Mouse (Mus musculus) adrenal gland, postnatal 14 days (tissue): ENCODE results near the gene Zfp784. TPM values are rescaled to one million over a fixed set of nuclear protein-coding genes. Genes with fewer than 3 reads are reported as not detected.
"Not testable (repeated sequence)": the region's sequence is repeated elsewhere in the genome, so short reads cannot be mapped to it uniquely, and the experiment has no call there.

ENCODE experiments used
- DNase-seq: peaks from one replicate; pipeline ENCODE4 v3.0.0; 2021; ENCODE audit warnings: mixed read lengths
- long read RNA-seq, 2 experiments: library from polyadenylated mRNA; stranded (forward); transcript quantifications; one replicate each; pipeline ENCODE4 v2.0.0; 2021
- total RNA-seq: library from RNA; stranded (reverse); gene quantifications from 2 replicates; pipeline ENCODE4 v1.2.3, GENCODE M21; 2021

Zfp784 gene
- 4.7 and 5.5 TPM in 2 replicates for total RNA-seq
- long read RNA-seq, experiment 1, transcript Zfp784-201 (2 exons, 2,153 nt) = major isoform, 13 of 19 reads
- long read RNA-seq, experiment 1, partial matches to known transcripts = 0 of 19 reads
- long read RNA-seq, experiment 1, other reads (novel, unspliced or antisense) = 6 of 19 reads
- long read RNA-seq, experiment 2, transcript Zfp784-201 (2 exons, 2,153 nt) = major isoform, 9 of 11 reads
- long read RNA-seq, experiment 2, partial matches to known transcripts = 0 of 11 reads
- long read RNA-seq, experiment 2, other reads (novel, unspliced or antisense) = 2 of 11 reads

DNA sequence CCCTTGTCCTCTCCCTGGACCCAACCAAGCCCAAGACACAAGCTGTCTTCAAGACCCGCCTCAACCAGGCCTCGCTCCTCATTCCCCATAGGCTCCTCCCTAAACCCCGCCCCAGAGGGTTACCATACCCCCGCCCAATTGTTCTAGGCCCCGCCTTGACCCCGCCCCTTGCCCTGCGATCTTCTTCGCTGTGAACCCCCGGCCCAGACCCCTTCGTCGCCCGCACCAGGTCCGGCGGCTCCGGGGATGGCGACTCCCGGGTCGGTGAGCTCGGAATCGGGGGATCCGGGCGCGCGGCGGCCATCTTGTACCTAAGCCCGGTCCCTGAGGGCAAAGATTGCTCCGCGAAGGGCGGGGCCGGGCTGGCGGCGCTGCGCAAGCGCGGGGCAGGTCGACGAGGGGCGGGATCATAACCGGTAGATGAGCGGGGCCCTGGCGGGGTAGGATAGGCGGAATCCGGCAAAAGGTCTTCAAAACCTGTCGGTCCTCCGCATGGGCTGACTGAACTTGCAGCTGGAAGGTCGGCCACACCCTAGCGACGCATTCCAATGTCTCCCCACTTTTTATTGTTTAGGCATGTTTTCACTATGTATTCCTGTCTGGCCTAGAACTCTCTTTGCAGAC is at the start of gene Zfp784:
Zfp784 (minus strand) TSS at position 338 of the 624 bp plus-strand sequence.
- DNase-seq = peak; percentile 97

GRCm38 (mm10) chr7:5087886-5088285 is 49.6 kb upstream of the Zfp784 start:
- DNase-seq = no peak

DNA sequence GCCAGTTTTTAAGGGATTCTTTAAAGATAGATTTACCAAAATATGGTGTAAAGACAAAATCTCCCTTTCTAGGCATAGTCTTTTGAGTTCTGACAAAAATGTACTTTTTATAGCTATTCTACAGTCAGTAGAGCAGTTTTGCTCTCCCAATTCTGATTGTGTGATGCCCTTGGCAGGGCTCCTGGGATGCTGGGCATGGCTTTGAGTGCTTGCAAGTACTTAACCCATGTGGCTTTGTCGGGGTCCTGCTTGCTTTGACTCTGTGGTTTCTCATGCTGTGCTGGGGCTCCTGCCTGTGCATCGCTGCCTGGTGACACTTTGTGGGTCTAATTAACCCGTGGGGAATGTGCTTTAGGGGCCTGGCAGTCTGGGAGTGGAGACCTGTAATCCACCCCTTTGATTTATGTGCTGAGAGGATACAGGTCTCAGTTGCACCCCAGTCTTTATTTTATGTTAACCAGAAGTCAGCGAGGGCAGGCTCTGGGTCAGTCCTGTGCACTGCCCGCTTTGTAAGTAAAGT is 48.7 kb upstream of the Zfp784 start:
- DNase-seq = no peak

GRCm38 (mm10) chr7:5085512-5085911 is 47.3 kb upstream of the Zfp784 start:
- no peak for DNase-seq

DNA sequence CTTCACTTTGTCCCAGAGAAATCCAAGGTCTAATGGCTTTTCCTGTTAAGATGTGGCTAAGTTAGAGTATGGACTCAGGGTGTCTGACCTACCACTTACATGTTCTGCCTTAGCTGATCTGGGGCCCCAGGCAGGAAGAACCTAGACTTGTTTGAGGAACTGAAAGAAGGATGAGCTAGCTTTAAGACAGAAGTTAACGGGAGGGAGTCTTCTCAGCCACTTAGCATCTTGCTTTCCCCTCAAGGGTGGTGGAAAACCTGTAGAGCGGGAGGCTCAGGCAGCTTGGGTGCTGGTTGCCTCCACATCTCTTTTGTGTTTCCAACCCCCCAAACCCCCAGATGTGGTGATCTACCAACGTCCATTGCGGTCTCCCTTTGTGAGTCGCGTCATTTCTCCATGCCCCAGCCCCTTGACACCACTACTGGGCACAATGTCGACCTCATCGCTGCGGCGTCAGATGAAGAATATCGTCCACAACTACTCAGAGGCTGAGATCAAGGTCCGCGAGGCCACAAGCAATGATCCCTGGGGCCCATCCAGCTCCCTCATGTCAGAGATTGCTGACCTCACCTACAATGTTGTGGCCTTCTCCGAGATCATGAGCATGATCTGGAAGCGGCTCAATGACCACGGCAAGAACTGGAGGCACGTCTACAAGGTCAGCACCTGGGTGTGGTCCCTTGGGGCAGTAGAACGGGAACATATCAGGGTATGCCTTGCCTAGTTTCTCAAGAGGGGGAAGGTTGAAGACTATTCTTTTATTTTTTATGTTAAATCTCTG is 45.3 kb upstream of the Zfp784 start:
- DNase-seq = peak; percentile 40

GRCm38 (mm10) chr7:5081939-5082338 is 43.7 kb upstream of the Zfp784 start:
- no peak for DNase-seq

DNA sequence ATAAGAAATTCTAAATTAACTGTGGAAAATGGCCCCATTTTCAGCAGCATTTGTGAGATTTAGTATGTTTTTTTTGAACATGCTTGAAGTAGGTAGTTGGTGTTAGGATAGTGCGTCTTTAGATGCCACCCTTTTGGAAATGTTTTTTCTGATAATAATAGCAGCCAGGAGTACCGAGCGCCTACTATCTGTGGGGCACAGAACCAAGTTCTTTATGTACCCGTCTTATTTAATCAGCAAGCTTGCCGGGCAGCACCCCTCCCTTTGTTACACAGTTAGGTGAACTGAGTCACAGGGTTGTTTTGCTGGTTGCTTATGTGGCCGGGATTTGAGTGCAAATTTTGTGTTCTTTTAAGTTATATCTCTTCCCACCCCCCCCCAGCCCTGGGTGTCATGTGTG is 43.0 kb upstream of the Zfp784 start:
- DNase-seq = no peak

DNA sequence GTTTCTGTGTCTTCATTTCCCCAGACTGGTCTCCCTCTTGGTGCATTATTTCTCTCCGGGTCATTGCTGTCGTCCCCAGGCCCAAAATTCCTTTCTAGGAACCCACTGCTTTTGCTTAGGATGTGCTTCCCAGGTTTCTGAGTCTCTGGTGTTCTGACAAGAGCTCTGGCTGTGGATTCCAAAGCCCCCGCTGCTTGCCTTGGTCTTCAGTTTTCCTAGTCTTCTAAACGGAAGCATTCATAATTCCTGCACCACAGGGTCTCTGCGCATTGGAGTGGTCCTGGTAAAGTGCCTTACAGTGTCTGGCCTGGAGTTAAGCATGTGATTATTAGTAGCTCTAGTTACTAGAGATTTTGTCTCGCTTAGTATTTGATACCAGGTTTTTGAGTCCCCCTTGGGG is 42.6 kb upstream of the Zfp784 start:
- DNase-seq = no peak

- DNase-seq = peak; percentile 98
Measured at GRCm38 (mm10) chr7:5080010-5080751, 41.9 kb upstream of the Zfp784 start, which contains the start of gene Epn1. TSS of gene Epn1 (plus strand) at chr7:5080235.

GRCm38 (mm10) chr7:5079365-5080009 is 41.2 kb upstream of the Zfp784 start:
- not testable (repeated sequence) for DNase-seq

- no peak for DNase-seq
Measured at GRCm38 (mm10) chr7:5076931-5077330, 38.7 kb upstream of the Zfp784 start.

DNA sequence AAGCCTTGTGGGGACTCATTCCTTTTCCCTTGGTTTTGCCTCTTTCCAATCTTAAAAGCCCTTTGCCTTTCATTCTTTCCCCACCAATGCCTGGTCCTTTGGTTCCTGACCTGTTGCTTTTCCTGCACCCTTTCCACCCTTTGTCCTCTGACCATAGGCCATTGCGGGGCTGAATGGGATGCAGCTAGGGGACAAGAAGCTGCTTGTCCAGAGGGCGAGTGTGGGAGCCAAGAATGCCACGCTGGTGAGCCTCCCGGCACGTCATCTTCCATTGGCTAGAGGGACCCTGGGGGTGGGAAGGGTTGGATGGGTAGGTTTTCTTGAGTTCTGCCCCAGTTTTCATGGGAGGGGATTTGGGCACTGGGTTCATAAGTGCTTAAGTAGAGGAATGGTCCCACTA is 36.7 kb upstream of the Zfp784 start:
- DNase-seq = no peak

GRCm38 (mm10) chr7:5073586-5073985 is 35.3 kb upstream of the Zfp784 start:
- no peak for DNase-seq

DNA sequence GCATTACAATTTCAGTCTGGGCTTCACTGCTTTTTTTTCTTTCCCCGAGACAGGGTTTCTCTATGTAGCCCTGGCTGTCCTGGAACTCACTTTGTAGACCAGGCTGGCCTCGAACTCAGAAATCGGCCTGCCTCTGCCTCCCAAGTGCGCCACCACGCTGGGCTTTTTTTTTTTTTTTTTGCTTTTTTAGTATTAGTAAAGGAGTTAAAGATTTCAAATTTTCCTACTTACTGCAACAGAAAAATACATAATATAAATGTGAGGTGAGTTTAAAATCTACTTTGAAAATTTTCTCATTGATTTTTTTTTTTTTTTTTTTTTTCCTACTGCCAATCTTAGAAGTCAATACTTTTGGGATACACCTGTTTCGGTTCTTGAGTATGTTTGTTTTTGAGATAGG is 26.6 kb upstream of the Zfp784 start:
- DNase-seq = no peak

DNA sequence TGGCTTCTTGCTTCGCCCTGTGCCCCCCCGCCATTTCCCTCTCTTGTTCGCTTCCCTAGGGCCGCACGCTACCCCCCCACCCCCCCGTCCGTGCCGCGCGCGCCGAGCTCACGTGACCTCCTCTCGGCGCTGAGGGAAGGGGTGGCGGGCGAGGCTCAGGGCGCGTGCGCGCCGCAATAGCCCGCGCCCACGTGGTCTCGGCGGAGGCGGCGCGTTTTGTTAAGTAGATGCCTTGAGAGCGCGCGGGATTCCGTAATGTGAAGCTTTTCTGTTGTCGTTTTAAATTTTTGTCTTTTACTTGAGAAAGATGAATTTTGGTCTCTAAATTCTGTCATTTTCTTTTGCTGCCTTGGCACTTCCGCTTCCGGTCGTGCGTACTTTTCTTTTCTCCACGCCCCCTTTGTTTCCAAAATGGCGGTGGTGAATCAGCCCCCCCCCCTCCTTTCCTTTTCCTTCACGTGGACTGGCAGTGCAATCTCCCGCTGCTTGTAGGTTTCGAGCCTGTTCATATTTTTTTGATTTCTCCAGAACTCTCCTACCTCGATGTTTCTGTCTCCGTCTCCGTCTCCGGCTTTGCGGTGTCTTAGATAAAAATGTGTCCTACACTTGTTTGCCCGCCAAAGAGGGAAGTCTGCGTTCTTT is 24.2 kb upstream of the Zfp784 start:
- DNase-seq = peak; percentile 85

DNA sequence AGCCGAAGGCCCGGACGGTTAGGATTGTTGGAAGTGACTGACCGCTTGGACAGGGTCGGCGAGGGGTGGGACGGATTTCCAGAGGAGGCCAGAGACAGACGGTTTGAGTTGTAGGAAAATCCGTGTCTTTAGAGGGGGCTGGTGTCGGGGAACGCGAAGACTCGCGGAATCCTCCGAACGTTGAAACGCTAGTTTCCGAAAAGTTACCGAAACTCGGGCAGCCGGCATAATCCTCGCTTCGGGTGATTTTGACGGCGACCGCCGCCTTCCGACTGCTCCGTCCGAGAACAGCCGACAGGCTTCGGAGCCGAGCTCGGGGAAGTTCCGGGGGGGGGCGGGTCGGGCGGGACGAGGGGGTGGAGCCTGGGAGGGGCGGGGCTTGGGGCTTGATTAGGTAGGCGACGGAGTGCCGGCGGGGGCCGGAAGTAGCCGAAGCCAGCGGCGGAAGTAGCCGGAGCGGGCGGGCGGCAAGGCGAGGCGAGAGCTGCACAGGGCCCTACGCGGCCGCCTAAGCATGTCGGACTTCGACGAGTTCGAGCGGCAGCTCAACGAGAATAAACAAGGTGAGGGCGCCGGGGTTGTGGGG is 23.6 kb upstream of the Zfp784 start, which contains the start of gene U2af2:
U2af2 (plus strand) TSS at position 370 of the 586 bp plus-strand sequence.
- peak; percentile 98 for DNase-seq

GRCm38 (mm10) chr7:5060944-5061773 is 22.9 kb upstream of the Zfp784 start:
- DNase-seq = peak; percentile 98

- DNase-seq = peak; percentile 89
Measured at GRCm38 (mm10) chr7:5060239-5060731, 22.0 kb upstream of the Zfp784 start.

DNA sequence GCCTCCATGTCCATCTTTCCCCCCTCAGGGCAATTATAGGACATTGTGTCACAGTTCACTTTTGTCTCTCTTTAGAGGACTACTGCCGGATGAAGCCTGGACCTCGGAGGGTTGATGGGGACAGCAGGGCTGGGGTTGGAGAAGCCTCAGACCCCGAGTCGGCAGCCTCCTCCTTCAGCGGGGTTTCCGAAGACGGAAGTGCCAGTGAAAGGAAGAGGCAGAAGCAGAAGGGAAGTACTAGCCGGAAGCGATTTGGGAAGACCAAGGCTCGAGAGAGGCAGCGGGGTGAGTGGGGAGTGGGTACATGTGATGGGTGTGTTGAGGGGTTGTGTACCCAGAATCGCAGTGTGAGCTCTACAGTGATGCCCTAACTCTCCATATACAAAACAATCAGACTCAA is 21.2 kb upstream of the Zfp784 start:
- no peak for DNase-seq
